Mouse (Mus musculus) neural tube, embryonic 10.5 days (tissue): Measurements from ENCODE around the gene Zfand3.

ENCODE experiments used
- DNase-seq: peaks from one replicate; pipeline ENCODE4 v3.0.0-alpha.2; 2017; ENCODE audit warnings: low spot score; ENCODE audit errors: extremely low spot score

Gene Zfand3

DNA sequence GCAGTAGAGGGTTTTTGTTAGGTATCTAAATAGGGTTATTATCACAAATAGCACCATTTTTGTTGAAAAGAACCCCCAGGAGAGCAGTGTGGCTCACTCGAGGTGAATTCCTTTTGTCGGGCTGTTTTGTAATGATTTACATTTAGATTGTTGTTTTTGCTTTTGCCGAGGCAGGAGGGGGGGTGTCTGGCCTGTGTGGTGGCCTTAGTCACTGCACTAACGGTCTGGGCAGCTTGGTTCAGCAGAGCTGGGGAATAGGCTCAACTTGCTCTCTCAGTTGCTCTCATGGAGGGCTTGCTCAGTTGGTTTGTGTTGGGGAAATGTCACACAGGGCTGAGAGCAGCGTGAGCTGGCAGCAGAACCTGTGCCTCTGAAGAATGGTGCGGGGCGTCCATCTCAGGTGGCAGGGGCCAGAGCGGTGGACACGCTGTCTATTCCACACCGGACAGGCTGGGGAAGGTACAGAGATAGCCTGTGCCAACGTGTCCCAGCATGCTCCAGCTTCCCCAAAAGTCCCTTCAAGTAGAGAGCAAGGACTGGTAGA is 186.6 kb downstream of the Zfand3 start:
- peak; percentile 8 for DNase-seq

DNA sequence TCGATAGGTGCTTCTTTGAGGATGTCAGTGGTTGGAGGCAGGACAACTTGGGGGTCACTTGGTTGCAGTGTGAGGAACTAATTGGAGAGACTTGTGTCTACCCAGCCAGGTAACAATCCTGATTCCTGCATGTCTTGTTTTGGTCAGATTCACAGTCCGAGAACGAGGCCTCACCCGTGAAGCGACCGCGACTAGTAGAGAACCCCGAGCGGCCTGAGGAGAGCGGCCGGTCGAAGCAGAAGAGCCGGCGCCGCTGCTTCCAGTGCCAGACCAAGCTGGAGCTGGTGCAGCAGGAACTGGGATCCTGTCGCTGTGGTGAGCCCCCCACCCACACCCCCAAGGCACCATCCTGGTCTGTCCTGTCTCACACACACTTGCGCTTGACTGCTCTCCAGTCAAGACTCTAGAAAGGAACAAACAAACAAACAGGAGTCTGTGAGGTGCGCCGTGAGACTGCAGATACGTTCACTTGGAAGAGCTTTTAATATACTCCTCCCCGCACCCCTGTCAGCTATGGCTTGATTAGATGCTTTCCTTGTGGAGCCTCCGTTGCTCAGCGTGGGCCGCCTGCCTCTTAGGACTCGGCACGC is 188.0 kb downstream of the Zfand3 start:
- no peak for DNase-seq

DNA sequence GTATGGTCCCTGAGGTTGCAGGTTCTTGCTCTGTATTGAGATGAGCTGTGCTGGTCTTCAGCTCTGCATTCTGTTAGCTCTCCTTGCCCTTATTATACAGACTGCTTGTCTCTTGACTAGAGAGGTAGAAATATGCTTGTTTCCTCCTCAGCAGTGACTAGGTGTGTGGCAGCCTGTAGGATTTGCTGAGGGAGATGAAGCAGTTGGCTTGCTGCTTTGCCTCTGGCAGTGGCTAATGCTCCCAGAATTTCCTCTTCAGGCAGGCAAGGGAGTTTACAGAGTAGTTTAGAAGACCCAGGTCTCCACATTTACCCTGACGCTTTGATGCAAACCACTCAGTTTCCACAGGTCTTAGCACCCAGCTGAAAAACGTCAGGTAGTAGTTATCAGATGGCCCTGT is 189.1 kb downstream of the Zfand3 start:
- DNase-seq, result no peak

DNA sequence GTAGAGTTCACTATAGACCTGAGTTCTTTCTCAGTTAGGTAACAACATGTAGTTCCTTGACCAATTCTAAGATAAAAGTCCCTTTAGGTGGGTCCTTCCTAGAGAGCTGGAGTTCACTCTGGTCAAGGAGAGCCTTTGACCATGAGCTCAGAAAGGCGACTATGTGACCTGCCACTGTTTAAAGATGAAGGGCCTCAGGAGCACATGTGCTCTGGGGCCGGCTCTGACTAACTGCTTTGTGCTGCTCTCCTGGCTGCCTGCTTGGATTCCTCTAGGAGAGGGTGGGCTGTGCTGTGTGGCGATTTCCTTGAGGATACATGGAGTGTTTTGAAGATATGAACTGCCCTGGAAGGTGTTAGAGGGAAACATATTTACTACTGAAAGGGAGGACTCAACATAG is 189.6 kb downstream of the Zfand3 start:
- DNase-seq, result no peak

DNA sequence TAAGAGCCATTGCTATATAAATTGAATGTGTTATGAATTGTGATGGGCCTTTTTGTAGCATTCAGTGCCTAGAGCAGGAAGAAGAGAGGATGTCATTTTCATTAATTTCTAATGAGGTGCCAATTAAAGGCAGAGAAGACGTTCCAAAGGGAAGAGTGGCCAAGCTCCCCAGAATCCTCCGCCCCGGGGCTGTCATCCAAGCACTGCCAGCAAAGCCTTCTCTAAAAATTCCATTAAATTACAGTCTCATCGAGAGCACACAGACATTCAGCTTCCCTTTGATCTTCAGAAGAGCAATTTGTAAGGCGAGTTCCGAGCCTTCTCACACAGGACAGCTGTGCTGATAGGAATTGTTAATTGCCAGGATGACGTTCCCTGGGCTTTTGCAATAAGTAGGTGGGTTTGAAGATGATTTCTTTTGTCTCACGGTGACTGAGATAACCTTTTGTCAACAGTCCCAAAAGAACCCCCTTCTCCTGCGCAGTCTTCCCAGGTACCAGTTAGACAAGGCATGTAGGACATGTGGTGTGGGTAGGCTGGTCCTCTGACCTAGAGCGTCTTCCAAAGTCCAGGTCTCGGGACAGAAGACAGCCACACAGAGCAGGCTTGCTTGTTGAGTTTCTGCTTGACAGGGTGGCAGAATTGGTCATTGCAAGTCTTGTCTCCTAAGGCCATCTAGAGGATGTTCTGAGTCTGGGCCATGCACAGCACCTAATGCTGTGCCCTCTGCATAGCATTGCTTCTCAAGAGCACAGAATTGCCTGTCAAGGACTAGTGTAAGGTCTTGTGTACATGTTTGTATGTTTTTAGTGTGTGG is 190.3 kb downstream of the Zfand3 start:
- DNase-seq, result no peak

DNA sequence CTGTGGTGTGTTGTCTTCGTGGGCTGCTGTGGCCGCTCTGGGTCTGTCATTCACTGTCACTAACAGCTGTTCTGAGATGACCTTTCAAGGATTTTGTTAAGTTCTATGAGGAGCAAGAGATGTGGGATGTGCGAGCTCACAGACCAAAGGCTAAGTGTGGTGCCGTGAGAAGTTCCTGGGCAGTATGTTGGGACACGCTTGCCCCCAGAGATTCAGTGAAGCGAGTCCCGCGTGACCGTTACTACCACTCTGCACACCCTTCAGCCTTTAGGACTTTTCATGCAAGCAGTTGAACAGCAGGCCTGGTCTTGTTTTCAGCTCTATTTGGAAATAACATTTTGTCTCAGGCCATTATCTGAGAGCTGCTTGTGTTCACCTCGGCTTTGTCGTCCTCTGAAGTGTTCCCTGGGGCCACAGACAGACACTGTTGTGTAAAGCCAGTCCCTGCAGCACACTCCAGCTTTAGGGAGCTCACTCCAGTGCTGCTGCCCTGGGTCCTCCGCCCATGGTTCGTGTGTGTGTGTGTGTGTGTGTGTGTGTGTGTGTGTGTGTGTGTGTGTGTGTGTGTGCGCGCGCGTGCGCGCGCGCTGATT is 191.2 kb downstream of the Zfand3 start:
- no peak for DNase-seq

DNA sequence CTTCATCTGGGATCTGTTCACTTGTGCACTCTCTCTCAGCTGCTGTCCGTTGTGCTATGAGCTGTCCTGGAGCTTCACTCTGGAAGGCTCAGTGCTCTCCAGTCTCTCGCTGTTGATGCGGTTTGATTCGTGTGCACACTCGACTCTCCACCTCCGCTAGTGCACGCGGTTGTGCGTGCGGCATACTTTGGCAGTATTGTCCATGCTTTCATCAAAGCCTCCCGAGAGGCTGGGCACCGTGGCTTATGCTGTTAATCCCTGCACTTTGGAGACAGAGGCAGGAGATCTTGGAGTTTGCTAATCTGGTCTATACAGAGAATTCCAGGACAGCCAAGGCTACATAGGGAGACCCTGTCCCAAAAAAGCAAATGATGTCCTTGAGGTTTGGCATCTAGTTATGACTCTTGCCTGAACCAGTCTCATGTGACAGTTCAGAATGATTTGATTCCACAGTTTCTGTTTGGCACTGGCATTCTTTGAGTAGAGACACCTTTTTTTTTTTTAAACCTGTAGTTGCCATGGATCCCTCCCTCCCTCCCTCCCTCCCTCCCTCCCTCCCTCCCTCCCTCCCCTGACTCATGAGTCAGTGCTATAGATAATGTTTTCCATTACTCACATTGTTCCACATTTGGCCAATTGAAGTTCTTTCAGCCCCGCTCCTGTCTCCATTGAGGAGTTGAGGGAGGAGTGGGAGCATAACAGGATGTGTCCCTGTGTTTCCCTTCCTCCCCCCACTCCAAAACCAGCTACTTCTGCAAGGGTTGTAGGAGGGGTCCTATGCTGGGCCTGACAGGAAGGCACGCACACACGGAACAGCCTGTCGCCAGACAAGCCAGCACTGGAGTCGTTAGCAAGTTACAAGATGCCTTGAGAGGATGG is 192.1 kb downstream of the Zfand3 start:
- DNase-seq, result no peak

DNA sequence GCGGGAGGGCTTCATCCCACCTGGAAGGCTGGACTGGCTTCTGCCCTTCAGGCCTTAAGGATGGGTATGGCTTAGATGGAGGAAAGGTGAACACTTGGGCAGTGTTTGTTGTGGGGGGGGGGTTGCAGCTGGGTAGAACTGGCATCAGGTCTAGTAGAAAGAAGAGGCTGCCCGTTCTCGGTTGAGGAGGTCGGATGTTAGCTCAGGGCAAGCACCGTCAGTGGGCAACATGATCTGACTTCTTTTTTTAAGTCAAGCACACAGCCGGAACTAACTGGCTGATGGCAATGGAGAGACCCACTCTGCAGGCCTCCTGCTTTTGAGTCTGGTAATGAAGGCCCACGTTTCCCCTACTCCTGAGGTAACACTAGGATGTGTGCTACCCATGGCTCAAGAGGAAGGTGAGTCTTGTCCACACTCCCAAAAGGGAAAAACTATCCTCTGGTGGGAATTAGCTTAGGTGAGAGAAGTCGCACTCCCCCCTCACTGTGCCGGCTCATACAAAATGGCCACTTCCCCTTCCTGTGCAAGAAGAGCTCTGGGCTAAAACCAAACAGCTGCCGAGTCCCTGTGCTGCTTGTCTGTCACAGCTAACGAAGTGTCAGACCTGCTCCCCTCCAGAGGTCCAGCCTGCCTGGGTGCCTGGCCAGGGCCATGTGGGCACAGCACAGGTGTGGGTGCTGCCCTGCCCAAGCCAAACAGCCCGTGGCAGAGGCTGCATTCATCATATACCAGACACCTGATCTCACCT is 192.9 kb downstream of the Zfand3 start:
- DNase-seq, result no peak

DNA sequence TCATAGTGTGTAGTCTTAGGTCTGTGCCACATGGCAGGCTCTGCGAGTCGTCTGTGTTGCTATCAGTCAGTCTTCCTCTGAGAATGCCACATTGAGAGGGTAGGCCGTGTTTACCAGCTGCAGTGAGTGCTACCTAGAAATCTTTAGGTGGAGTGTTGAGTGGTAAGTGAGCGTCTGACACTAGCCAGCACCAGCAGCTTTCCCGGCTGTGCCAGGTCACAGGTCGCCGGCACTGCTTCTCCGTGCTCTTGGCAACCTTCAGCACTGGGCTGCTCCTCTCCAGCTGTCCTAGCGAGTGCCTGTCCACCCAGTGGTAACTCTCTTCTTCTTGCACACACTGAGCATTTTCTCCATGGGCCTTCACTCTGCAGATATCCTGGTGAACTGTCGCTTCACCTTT is 193.9 kb downstream of the Zfand3 start:
- no peak for DNase-seq

DNA sequence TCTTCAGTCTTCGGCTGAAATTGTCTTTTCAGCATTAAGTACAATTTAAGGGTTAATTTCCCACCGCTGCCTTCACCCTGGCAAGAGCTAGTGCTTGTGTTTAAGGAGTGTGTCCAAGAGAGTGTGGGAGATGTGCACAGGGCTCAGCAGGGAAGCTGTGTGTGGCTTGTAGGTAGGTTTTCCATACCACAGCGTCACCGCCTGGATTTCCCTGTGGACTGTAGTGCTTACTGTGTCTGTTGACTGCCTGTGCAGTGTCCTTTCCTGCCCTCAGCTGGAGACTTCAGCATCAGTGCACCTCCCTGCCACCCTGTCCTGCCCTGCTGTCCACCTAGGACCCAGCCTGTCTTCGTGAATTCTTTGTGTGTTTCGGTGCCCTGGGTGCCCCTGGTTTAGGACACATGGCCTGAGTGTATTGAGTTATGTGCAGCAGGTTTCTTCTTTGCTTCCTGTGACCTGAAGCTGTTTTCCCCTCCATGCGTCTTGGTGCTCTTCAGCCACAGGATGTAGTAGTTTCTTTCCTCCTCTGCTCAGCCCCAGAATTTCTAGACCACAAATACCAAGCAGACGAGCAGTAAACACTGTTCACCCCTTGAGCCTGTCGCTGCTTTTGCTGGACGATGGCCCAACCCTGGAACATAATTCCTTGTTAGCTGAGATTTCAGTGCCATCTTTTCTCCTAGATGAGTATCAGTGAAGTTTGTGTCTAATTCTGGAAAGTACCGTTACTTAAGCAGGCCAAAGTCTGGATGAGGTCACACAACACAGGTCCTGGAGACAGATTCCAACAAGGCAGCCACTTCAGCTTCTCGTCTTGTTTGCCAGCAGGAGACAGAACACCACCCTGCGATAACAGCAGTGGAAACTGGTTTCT is 195.1 kb downstream of the Zfand3 start:
- no peak for DNase-seq

DNA sequence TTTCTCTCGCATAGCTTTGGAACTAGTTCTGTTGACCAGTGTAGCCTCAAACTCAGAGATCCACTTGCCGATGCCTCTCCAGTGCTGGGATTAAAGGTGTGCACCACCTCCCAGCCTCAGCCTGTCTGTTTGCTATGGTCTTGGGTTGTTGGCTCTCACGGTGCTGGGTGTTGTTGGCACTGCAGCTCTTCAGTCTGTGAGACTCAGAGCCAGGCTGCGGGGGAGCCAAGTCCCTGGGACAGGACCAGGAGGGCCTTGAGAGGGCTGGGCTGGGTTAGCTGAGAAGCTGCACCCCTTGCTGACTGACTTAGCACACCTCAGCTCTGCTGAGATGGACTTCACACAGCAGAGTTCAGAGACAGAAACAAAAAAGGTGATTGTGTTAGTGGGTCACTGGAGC is 195.8 kb downstream of the Zfand3 start:
- no peak for DNase-seq

DNA sequence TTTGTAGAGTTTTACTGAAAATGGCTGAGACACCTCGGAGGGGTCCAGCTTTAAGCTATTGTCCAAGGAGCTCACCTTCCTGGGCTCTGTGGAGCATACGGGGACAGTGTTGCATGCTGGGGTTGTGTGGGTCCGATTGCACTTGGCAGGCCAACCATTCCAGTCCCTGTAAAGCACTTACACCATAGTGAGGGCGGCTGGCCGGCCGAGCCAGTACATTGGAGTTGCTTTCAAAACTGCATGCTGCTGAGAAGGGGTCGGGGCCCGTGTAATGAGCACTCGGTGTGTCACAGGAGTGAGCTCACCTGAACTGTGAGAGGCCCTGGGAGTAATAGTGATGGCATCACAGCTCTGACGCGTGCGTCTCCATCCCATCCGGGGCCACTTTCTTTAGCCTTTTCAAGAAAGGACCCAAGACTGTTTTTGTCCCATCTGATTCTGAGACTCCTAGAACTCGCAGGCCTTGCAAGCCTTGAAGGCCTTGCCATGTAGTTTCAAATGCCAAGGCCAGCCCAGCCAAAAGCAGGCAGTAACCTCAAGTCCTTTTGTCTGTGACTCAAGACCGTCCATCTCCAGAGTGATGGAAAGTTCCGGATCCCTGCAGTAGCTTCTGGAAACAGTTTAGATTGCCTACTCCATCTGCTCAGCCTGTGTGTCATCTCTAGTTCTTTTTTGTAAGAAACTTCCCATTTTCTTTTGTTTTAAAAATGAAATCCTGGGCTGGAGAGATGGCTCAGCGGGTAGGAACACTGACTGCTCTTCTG is 200.7 kb downstream of the Zfand3 start:
- DNase-seq, result no peak

DNA sequence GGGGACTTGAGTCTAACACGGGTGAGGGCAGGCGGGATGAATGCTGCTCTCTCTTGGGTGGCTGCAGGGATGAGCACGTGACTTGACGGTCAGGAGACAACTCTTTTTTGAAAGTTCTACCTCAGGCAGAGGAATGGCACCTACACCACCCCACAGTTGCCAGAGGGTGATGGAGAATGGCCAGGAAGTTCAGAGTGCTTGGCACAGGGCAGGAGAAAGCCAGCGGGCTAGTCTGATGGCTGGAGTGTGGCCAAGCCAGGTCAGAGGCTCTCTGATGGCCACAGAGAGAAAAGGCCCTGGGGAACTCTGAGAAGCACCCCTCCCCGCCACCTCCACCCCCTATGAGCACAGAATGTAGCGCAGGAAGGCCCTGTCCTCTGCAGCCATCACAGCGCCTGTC is 205.7 kb downstream of the Zfand3 start:
- no peak for DNase-seq

DNA sequence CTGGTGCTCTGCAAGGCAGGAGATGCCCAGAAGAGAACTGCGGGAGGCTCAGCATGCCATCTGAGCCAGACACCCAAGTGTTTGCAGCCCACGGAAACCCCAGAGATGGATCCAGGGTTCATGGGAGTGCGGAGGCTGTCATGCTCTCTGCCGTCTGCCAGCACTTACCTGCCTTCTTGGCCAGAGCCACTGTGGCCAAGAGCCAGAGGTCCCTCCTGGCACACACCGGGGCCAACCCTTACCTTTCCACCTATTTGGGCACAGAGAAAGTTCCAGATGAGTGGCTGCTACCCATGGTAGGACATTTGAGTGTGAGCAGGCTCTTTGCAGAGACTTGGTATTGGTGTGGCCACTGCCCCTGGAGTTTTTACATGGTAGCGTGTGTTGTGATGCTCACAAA is 206.4 kb downstream of the Zfand3 start:
- DNase-seq, result no peak

DNA sequence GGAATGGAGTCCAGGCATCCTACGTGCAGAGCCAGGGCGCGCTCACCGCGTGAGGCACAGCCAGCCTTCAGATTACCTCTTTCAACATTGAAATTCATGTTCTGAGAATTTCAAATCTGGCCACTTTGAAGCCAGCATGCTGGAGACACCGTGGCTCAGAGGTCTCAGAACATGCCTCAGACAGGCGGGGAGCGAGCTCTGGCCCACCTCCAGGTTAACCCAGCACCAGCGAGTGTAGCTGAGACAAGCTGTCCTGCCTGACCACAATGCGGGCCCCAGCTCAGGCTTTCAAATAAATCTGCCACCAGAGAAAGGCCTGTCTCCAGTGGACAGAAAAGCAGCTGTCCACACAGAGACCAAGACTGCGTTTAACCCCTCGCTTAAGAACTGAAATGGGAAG is 208.1 kb downstream of the Zfand3 start:
- no peak for DNase-seq

DNA sequence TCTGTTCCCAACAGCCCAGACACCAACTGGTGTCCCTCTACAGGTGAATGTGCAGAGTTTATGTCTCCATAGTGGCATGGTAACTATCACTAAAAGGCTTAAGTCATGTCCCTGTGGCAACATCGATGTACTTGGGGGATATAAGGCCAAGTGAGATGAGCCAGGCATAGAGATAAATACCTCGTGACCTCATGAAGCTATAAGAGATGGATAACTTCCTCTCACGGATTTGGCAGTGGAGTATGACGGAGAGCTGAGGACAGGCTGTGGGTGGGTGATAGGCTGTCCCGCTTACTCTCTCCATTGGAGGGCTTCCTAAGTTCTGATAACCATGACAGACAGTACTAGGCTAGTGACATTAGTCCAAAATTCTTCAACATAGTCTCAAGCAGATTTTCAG is 208.8 kb downstream of the Zfand3 start:
- DNase-seq, result no peak

DNA sequence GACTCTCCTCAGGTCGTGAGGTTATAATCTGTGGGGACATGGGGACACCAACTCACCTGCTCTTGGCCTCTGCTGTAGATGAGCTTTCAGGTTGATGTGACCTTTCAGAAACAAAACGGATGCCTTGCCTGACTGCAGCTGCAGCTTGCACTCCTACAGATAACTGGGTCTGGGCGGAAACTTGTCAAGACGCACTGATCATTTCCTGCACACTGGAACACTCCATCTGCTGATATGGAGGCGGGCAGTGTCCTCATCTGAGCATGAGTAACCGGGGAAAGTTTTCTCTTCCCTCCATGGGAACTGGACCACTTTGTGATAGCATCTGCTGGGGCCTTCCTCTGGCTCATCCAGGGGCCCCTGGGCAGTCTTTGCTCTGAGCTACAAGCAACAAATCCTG is 209.9 kb downstream of the Zfand3 start:
- no peak for DNase-seq

DNA sequence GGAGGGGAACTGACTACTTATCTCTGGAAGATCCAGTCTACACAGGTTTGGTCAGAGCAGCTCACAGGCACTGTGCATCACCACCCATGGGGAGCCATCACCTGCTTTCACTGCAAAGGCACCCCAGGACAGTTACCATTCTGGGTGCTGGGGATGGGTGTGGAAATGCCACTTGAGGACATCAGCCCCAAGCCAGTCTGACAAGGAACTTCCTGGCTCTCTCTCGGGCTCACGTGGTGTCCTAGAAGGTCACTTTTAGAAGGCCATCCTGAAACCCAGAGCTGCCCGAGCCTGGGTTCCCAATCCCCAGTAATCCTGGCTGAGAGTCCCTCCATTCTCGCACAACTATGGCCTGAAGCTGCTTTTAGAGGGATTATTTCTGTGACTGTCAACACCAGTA is 211.2 kb downstream of the Zfand3 start:
- no peak for DNase-seq

DNA sequence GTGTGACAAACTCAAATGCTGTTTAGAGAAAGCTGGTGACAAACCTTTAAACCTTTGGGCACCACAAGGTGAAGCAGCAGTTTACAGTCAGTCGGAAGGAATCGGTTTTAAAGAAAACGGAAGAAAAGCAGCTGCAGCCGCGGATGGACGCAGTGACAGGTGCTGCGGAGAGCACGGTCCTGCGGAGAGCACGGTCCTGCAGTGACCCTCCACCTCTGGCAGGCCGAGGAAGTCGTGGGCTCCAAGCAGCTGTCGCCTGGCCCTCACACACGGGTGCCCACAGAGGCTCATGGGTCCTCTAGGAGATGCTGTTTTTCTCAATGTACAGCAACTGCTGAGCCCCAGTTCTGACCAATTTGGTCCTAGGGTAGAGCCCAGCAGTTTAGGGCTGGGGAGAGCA is 217.1 kb downstream of the Zfand3 start:
- DNase-seq, result no peak
